Mouse (Mus musculus) heart, postnatal 0 days (tissue): ENCODE measurements around the gene Med7.

Experiments used
- CTCF ChIP-seq: IDR thresholded peaks from 2 replicates; pipeline ENCODE4 v1.5.1; 2016; ENCODE audit warnings: antibody characterized with exemption, control low read depth, low read depth
- EP300 ChIP-seq: IDR thresholded peaks from 2 replicates; pipeline ENCODE4 v1.6.1; 2016; ENCODE audit warnings: antibody characterized with exemption, low read depth

- TF ChIP-seq CTCF (no peak), EP300 (no peak)
Observed at GRCm38 (mm10) chr11:46439005-46439543, 2.3 kb downstream of the Med7 start.
